Mouse (Mus musculus) fibroblast of lung, adult 2 months (primary cell): ENCODE measurements at regions not wholly inside any gene's neighbourhood (a gene's known extent, or its start where the extent isn't known, plus 50 kb on each side); places are given as distances from the start of the nearest gene placed in this dataset.

Experiments
- DNase-seq: peaks from one replicate; pipeline ENCODE4 v3.0.0-alpha.2; 2011; ENCODE audit warnings: low read depth

GRCm38 (mm10) chr2:30743976-30744620, 59.4 kb downstream of the 1700001O22Rik start:
- no peak for DNase-seq

GRCm38 (mm10) chr2:30743265-30743846, 60.1 kb downstream of the 1700001O22Rik start:
- DNase-seq, result no peak

- DNase-seq, result no peak
Measured at GRCm38 (mm10) chr2:30741450-30741849, 62.0 kb downstream of the 1700001O22Rik start.

DNA sequence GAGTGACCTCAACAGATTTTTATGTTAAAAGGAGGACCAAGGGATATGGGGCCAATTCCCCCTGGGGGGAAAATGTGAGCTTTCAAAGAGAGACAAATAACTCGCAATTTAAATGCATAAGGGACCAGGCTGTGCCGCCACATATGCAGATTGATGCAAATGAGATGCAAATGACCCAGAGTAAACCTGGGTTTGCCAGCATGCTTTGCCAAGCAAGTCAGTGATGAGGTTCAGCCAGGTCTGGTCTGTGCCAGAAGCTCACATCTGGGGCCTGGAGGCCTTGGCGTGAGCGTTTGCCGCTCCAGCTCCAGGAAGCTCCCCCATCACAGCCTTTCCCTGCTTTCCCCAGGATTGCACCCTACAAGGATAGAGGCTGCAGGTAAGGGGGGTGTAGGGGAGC, 65.7 kb downstream of the 1700001O22Rik start:
- no peak for DNase-seq

GRCm38 (mm10) chr2:30736705-30737104, 66.8 kb downstream of the 1700001O22Rik start:
- DNase-seq, result no peak

DNA sequence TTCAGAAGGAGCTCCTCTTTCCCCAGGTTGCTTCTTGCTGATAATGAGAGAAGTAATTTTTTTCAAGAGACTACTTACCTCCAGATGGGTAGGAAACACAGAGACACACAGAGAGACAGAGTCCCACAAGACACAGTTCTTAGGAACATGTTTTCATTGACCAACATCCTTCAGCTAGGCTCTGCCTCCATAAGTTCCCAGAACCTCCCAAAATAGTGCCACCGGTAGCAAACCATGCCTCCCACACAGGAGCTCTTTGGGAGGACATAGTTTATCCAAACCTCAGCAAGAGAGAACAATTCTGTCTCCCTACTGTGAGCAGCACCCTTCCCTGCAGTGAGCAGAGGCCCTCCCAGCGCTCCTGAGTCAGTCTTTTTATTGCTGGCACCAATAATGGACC, 67.2 kb downstream of the 1700001O22Rik start:
- DNase-seq, result no peak

- no peak for DNase-seq
Measured at GRCm38 (mm10) chr2:30733853-30734252, 69.6 kb downstream of the 1700001O22Rik start.

- DNase-seq, result no peak
Measured at GRCm38 (mm10) chr2:30731832-30732231, 71.6 kb downstream of the 1700001O22Rik start.

GRCm38 (mm10) chr2:30727948-30728347, 75.5 kb downstream of the 1700001O22Rik start:
- DNase-seq, result no peak

- DNase-seq, result no peak
Measured at GRCm38 (mm10) chr2:30725601-30726489, 77.6 kb downstream of the 1700001O22Rik start.

DNA sequence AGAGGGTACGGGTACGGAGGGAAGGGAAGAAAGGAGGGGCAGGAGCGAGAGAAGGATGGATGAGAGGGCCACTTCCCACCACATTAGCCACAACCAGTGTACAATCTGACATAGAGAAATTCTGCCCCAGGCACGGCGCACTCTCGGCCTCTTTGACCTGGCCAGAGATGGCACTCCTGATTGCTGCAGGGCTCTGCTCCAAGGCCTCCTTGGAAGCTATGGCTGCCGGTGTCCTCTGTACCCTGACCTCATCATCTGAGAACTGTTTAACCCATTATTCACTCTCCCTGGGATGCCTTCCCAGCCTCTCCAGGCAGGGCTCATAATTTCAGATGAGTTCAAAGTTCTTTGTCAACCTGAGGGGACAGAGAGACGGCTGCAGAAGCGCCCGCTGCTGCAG, 78.3 kb downstream of the 1700001O22Rik start:
- no peak for DNase-seq

- no peak for DNase-seq
Measured at GRCm38 (mm10) chr2:30724521-30724920, 78.9 kb downstream of the 1700001O22Rik start.

DNA sequence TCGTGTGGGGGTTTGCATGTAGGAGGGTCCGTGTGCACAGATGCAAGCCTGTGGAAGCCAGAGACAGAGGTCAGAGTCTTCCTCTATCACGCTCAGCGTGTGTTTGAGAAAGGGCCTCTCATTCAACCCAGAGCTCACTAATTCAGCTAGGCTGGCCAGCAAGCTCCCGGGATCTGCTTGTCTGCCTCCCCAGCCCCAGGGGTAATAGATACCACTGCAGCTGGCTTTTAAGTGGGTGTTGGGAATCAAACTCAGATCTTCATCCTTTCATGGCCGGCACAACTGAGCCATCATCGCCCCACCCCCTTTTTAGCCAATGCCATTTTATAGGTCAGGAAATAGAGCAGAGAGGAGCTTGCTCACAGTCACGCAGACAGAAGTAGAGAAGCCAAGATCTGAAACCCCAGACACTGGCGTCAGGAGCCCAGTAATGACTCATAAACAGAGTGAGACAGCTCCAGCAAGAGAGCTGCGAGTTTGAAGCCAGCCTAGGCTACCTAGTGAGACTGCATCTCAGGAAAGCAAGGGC, 80.3 kb downstream of the 1700001O22Rik start:
- peak; percentile 96 for DNase-seq

- no peak for DNase-seq
Measured at GRCm38 (mm10) chr2:30722263-30723050, 81.0 kb downstream of the 1700001O22Rik start.

DNA sequence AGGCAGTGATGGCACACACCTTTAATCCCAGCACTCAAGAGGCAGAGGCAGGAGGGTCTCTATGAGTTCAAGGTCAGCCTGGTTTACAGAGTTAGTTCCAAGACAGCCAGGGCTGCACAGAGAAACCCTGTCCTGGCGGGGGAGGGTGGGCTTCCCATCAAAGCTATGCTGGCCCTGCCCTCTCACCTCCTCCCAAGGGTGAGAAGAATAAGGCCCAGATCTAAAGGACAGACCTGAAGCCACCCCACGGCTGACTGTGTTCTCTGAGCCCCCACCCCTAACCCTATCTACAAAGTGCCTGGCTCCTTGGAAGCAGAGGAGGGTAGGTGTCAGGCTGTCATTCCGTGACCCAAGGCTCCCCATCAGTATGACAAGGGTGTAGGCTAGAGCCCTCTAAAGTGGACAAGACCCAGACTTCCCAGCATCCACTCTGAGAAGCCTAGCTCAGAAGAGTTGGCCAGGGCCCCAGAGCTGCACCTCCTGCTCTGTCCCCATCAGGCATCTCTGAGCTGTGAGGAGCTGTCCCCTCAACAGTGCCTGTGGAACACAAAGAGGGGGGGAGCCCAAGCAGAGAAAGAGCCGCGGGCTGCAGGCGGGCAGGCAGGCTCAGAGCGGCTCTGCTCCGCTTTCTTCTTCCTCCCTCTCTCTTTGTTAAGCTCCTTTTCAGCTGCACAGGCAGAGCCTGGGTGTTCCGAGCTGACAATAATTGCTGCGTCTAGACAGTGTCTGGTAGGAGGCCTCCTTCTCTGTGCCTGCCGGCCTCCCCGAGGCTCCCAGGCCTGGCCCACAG, 81.8 kb downstream of the 1700001O22Rik start:
- DNase-seq, result peak; percentile 73

- DNase-seq, result no peak
Measured at GRCm38 (mm10) chr2:30721048-30721461, 82.4 kb downstream of the 1700001O22Rik start.

- no peak for DNase-seq
Measured at GRCm38 (mm10) chr2:30720291-30720690, 83.2 kb downstream of the 1700001O22Rik start.

GRCm38 (mm10) chr2:30719611-30720290, 83.7 kb downstream of the 1700001O22Rik start:
- no peak for DNase-seq

DNA sequence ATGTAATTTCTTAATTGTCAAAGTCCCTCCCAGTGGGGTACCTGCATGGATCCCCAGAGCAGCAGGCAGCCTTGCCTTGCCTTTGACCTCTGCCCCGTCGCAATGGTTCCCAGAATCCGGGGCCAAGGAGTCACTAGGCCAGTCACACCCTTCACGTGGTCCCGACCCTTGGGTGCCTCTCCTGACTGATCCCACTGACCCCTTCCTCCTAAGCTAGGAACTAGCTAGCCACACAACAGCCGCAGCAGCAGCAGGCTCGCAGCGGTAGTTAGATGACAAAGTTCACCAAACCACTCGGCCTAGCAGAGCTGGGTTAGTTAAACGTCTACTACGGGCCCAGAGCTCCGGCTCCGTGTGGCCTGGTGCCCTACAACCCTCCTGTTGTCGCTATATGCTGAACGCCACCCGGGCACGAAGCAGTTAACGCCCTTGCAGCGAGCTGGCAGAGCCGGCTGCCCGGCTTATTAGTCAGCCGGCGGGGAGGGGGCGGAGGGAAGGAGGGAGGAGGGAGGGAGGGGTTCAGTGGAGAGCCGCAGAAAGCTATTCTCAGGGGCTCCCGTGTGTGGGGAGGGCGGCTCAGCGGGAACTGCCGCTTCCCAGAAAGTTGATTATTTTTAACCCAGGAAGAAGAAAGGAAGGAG, 84.6 kb downstream of the 1700001O22Rik start:
- peak; percentile 78 for DNase-seq

- DNase-seq, result peak; percentile 72
Measured at GRCm38 (mm10) chr2:30718329-30718675, 85.2 kb downstream of the 1700001O22Rik start.
